Mouse (Mus musculus): Measurements from ENCODE around the gene Il6st.

Gene Il6st

GRCm38 (mm10) chr13:112486676-112487075 lies 22.8 kb downstream of the Il6st start:
- no peak for DNase-seq

- no peak for DNase-seq
Observed at GRCm38 (mm10) chr13:112490036-112490435, 26.2 kb downstream of the Il6st start.

- DNase-seq, result no peak
Observed at GRCm38 (mm10) chr13:112491636-112492284, 27.9 kb downstream of the Il6st start.

GRCm38 (mm10) chr13:112492285-112492678 lies 28.4 kb downstream of the Il6st start:
- DNase-seq, result no peak

GRCm38 (mm10) chr13:112494590-112494989 lies 30.7 kb downstream of the Il6st start:
- no peak for DNase-seq

GRCm38 (mm10) chr13:112500027-112500426 lies 36.2 kb downstream of the Il6st start:
- no peak for DNase-seq

- no peak for DNase-seq
Observed at GRCm38 (mm10) chr13:112500466-112500865, 36.6 kb downstream of the Il6st start.

GRCm38 (mm10) chr13:112503846-112504245 lies 40.0 kb downstream of the Il6st start:
- no peak for DNase-seq

GRCm38 (mm10) chr13:112505436-112505835 lies 41.6 kb downstream of the Il6st start:
- no peak for DNase-seq

GRCm38 (mm10) chr13:112506766-112507165 lies 42.9 kb downstream of the Il6st start:
- DNase-seq, result no peak

- DNase-seq, result no peak
Observed at GRCm38 (mm10) chr13:112507691-112508090, 43.8 kb downstream of the Il6st start.

GRCm38 (mm10) chr13:112508487-112508886 lies 44.6 kb downstream of the Il6st start:
- no peak for DNase-seq

- peak; percentile 42 for DNase-seq
Observed at GRCm38 (mm10) chr13:112509465-112509864, 45.6 kb downstream of the Il6st start.

- DNase-seq, result no peak
Observed at GRCm38 (mm10) chr13:112510437-112511212, 46.8 kb downstream of the Il6st start.

- no peak for DNase-seq
Observed at GRCm38 (mm10) chr13:112511261-112511660, 47.4 kb downstream of the Il6st start.

GRCm38 (mm10) chr13:112511810-112512209 lies 47.9 kb downstream of the Il6st start:
- no peak for DNase-seq

- no peak for DNase-seq
Observed at GRCm38 (mm10) chr13:112512824-112513223, 49.0 kb downstream of the Il6st start.

- DNase-seq, result no peak
Observed at GRCm38 (mm10) chr13:112514546-112514945, 50.7 kb downstream of the Il6st start.

- DNase-seq, result no peak
Observed at GRCm38 (mm10) chr13:112522261-112522660, 58.4 kb downstream of the Il6st start.

GRCm38 (mm10) chr13:112522896-112523295 lies 59.0 kb downstream of the Il6st start:
- no peak for DNase-seq

GRCm38 (mm10) chr13:112523346-112523970 lies 59.6 kb downstream of the Il6st start:
- DNase-seq, result no peak

GRCm38 (mm10) chr13:112527186-112527585 lies 63.3 kb downstream of the Il6st start:
- no peak for DNase-seq

- DNase-seq, result peak; percentile 29
Observed at GRCm38 (mm10) chr13:112529893-112530292, 66.0 kb downstream of the Il6st start.

- DNase-seq, result no peak
Observed at GRCm38 (mm10) chr13:112532235-112532634, 68.4 kb downstream of the Il6st start.
